Mouse (Mus musculus): ENCODE measurements at regions not wholly inside any gene's neighbourhood (a gene's known extent, or its start where the extent isn't known, plus 50 kb on each side); places are given as distances from the start of the nearest gene placed in this dataset.

- WGBS: 70% methylated on average over 10 of the region's 10 CpGs
- no peak for DNase-seq (ENCODE audit: low spot score)
- H3K27me3 ChIP-seq (ENCODE audit: control insufficient read depth, insufficient read depth, low read length): no peaks in the 10 kb centered on the region
- no peak for ATAC-seq (ENCODE audit: low FRiP score, low read depth)
- no peak overlapping the region for H3K4me2 ChIP-seq (replicated peaks; ENCODE audit: low read depth, low read length, severe bottlenecking)
- no peak overlapping the region for H3K9ac ChIP-seq (ENCODE audit: low read depth, low read length, severe bottlenecking)
- H3K4me3 ChIP-seq (replicated peaks; ENCODE audit: low read length): no peak overlapping the region
- H3K9me3 ChIP-seq (ENCODE audit: control insufficient read depth, low read length): no peaks in the 10 kb centered on the region
- no peaks in the 10 kb centered on the region for H3K4me1 ChIP-seq (ENCODE audit: control insufficient read depth, insufficient read depth, low read length)
- no peak overlapping the region for H3K27ac ChIP-seq (replicated peaks; ENCODE audit: low read depth, low read length)
- no peaks in the 10 kb centered on the region for H3K36me3 ChIP-seq (ENCODE audit: control insufficient read depth, insufficient read depth, low read length)
- TF ChIP-seq POLR2A (IDR thresholded peaks at IDR 0.05; ENCODE audit: borderline replicate concordance, extremely low read depth, insufficient read depth, insufficient read length): no peak
Observed at GRCm38 (mm10) chr5:119069765-119070333, 509.4 kb downstream of the Med13l start.

DNA sequence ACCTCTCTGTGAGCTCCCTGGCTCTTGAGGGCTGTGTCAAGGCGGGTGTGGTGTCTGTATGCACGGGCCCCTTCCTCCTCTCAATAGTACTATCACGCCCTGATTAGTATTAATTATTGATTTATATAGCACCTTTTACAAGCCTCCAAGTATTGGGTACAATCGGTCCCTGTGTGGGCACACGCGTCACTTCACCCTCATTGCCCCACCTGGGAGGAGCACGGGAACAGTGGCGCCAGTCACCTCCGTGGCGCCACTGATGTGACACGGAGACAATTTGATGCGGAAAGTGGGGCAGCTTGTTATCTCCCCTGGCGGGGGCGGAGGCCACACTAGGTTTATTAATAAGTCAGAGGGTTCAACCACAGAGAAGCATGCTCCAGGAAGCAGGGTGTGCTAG is 512.2 kb downstream of the Med13l start:
- Histone ChIP-seq H3K9ac (ENCODE audit: low read depth, low read length, severe bottlenecking) (no peak overlapping the region), H3K9me3 (ENCODE audit: control insufficient read depth, low read length) (no peaks in the 10 kb centered on the region), H3K4me1 (ENCODE audit: control insufficient read depth, insufficient read depth, low read length) (no peaks in the 10 kb centered on the region), H3K36me3 (ENCODE audit: control insufficient read depth, insufficient read depth, low read length) (no peaks in the 10 kb centered on the region), H3K4me2 (replicated peaks; ENCODE audit: low read depth, low read length, severe bottlenecking) (no peak overlapping the region), H3K27me3 (ENCODE audit: control insufficient read depth, insufficient read depth, low read length) (no peaks in the 10 kb centered on the region), H3K27ac (replicated peaks; ENCODE audit: low read depth, low read length) (no peak overlapping the region), H3K4me3 (replicated peaks; ENCODE audit: low read length) (no peak overlapping the region)
- 93% methylated on average over 14 of the region's 14 CpGs for WGBS
- DNase-seq (ENCODE audit: low spot score) (no peak), ATAC-seq (ENCODE audit: low FRiP score, low read depth) (no peak)
- no peak for TF ChIP-seq POLR2A (IDR thresholded peaks at IDR 0.05; ENCODE audit: borderline replicate concordance, extremely low read depth, insufficient read depth, insufficient read length)

- H3K27ac ChIP-seq (replicated peaks; ENCODE audit: low read depth, low read length): no peak overlapping the region
- H3K4me3 ChIP-seq (replicated peaks; ENCODE audit: low read length): no peak overlapping the region
- no peaks in the 10 kb centered on the region for H3K9me3 ChIP-seq (ENCODE audit: control insufficient read depth, low read length)
- peaks cover 10% of the 10 kb centered on the region; the same call in 1 of the 2 replicates for H3K27me3 ChIP-seq (ENCODE audit: control insufficient read depth, insufficient read depth, low read length)
- H3K36me3 ChIP-seq (ENCODE audit: control insufficient read depth, insufficient read depth, low read length): no peaks in the 10 kb centered on the region
- WGBS: 83% methylated on average over 5 of the region's 5 CpGs
- no peak for ATAC-seq (ENCODE audit: low FRiP score, low read depth)
- H3K4me2 ChIP-seq (replicated peaks; ENCODE audit: low read depth, low read length, severe bottlenecking): no peak overlapping the region
- no peak overlapping the region for H3K9ac ChIP-seq (ENCODE audit: low read depth, low read length, severe bottlenecking)
- no peak for TF ChIP-seq POLR2A (IDR thresholded peaks at IDR 0.05; ENCODE audit: borderline replicate concordance, extremely low read depth, insufficient read depth, insufficient read length)
- peaks cover 2% of the 10 kb centered on the region; the same call in 1 of the 2 replicates for H3K4me1 ChIP-seq (ENCODE audit: control insufficient read depth, insufficient read depth, low read length)
- no peak for DNase-seq (ENCODE audit: low spot score)
Observed at GRCm38 (mm10) chr5:119080747-119081146, 520.3 kb downstream of the Med13l start.

DNA sequence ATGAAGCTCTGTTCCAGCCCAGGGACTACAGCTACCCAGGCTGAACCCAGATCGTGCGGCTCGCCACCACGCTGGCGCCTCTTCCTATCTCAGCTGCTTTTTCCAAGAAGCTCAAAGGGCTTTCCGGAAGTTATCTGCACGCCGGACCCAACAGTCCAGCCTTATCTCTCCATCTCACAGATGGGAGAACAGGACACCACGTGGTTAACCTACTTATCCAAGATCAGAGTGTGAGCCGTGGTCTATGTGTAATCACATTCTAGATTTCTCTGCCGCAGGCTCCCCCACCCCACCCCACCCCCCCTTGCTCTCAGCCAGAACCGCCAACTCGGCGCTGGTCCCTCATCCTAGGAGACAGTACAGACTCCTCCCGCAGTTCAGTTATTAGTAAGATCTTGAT is 522.4 kb downstream of the Med13l start:
- Histone ChIP-seq H3K4me2 (replicated peaks; ENCODE audit: low read depth, low read length, severe bottlenecking) (no peak overlapping the region), H3K36me3 (ENCODE audit: control insufficient read depth, insufficient read depth, low read length) (no peaks in the 10 kb centered on the region), H3K4me1 (ENCODE audit: control insufficient read depth, insufficient read depth, low read length) (peaks cover 9% of the 10 kb centered on the region; the same call in 1 of the 2 replicates), H3K9ac (ENCODE audit: low read depth, low read length, severe bottlenecking) (no peak overlapping the region), H3K9me3 (ENCODE audit: control insufficient read depth, low read length) (no peaks in the 10 kb centered on the region), H3K27ac (replicated peaks; ENCODE audit: low read depth, low read length) (no peak overlapping the region), H3K4me3 (replicated peaks; ENCODE audit: low read length) (no peak overlapping the region), H3K27me3 (ENCODE audit: control insufficient read depth, insufficient read depth, low read length) (peaks cover 27% of the 10 kb centered on the region)
- DNase-seq (ENCODE audit: low spot score): no peak
- no peak for TF ChIP-seq POLR2A (IDR thresholded peaks at IDR 0.05; ENCODE audit: borderline replicate concordance, extremely low read depth, insufficient read depth, insufficient read length)
- ATAC-seq (ENCODE audit: low FRiP score, low read depth): no peak
- 59% methylated on average over 15 of the region's 15 CpGs for WGBS

- no peak overlapping the region for H3K9ac ChIP-seq (ENCODE audit: low read depth, low read length, severe bottlenecking)
- DNase-seq (ENCODE audit: low spot score): no peak
Observed at GRCm38 (mm10) chr5:119097576-119098193, 537.2 kb downstream of the Med13l start.

More at GRCm38 (mm10) chr5:119097576-119098193, 537.2 kb downstream of the Med13l start:
- no peak for TF ChIP-seq POLR2A (IDR thresholded peaks at IDR 0.05; ENCODE audit: borderline replicate concordance, extremely low read depth, insufficient read depth, insufficient read length)
- Histone ChIP-seq H3K4me2 (replicated peaks; ENCODE audit: low read depth, low read length, severe bottlenecking) (peak overlapping the region; percentile 34; the same call in 1 of the 2 replicates), H3K36me3 (ENCODE audit: control insufficient read depth, insufficient read depth, low read length) (no peaks in the 10 kb centered on the region), H3K9me3 (ENCODE audit: control insufficient read depth, low read length) (no peaks in the 10 kb centered on the region), H3K27me3 (ENCODE audit: control insufficient read depth, insufficient read depth, low read length) (peaks cover 15% of the 10 kb centered on the region; the same call in 1 of the 2 replicates), H3K4me3 (replicated peaks; ENCODE audit: low read length) (peak overlapping the region; percentile 21), H3K27ac (replicated peaks; ENCODE audit: low read depth, low read length) (no peak overlapping the region), H3K4me1 (ENCODE audit: control insufficient read depth, insufficient read depth, low read length) (no peaks in the 10 kb centered on the region)
- 8% methylated on average over 17 of the region's 17 CpGs for WGBS
- ATAC-seq (ENCODE audit: low FRiP score, low read depth): no peak

Measured in limb, embryonic 14.5 days (tissue).